Mouse (Mus musculus): ENCODE results near the gene Anapc2. TPM values are rescaled to one million over a fixed set of nuclear protein-coding genes. Genes with fewer than 3 reads are reported as not detected.

Anapc2 gene
- polyA plus RNA-seq (2014; fragmentation: Nextera tagmentation; extraction: Ambion mirVana): 74.7 and 77.6 TPM in 2 replicates

DNA sequence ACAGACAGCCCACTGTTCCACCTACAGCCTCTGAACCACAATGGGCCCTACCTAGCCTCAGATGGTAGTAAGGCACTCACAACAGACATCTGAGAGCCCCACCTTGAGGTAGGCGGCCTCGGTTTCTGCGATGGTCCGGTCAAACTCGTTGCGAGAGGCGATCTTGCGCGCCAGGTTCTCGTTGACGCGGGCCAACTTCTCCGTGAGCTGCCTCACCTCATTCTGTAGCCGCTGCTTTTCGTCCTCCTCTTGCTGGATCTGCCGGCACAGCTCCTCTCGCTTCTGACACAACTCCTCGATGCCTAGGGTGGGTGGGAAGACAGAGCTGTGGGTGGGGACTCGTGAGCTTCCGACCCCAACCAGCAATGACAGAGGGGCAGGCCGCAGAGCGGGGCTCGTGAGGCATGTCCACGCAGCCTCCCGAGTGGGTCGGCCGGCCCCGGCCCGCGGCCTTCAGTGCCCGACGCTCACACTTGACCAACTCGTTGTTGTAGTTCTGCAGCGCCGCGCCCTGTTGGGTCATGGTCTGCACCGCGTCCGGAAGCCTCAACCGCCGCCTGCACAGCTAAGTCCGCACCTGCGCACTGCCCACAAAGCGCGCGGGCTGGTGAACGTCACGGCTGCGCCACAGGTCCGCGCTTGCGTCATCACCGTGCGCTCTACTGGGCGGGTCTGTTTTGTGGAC, at the start of gene Anapc2, which contains the start of gene Ssna1:
Anapc2 (plus strand) TSS at position 652 of the 685 bp plus-strand sequence.
Ssna1 (minus strand) TSS at position 612 of the 685 bp plus-strand sequence.
- Histone ChIP-seq H3K27me3 (replicated peaks; ENCODE audit: control insufficient read depth, insufficient read depth, low read length) (no peaks in the 10 kb centered on the region), H3K27ac (ENCODE audit: low read depth, low read length) (peak within 1 kb of the TSS; percentile 81), H3K36me3 (ENCODE audit: control insufficient read depth, insufficient read depth, low read length) (peaks cover 34% of the 10 kb centered on the region), H3K4me1 (replicated peaks; ENCODE audit: control insufficient read depth, insufficient read depth, low read length) (peaks cover 26% of the 10 kb centered on the region), H3K9ac (ENCODE audit: low read depth, low read length) (peak within 1 kb of the TSS; percentile 95), H3K9me3 (ENCODE audit: control insufficient read depth, low read length) (no peaks in the 10 kb centered on the region), H3K4me2 (peak within 1 kb of the TSS; percentile 92), H3K4me3 (ENCODE audit: low read depth, low read length) (peak within 1 kb of the TSS; percentile 96)
- ATAC-seq (replicated peaks; ENCODE audit: low FRiP score) (peak; percentile 93), DNase-seq (ENCODE audit: low spot score) (peak; percentile 97)
- whole genome bisulfite sequencing: under 1% methylated on average over 54 of the region's 55 CpGs

DNA sequence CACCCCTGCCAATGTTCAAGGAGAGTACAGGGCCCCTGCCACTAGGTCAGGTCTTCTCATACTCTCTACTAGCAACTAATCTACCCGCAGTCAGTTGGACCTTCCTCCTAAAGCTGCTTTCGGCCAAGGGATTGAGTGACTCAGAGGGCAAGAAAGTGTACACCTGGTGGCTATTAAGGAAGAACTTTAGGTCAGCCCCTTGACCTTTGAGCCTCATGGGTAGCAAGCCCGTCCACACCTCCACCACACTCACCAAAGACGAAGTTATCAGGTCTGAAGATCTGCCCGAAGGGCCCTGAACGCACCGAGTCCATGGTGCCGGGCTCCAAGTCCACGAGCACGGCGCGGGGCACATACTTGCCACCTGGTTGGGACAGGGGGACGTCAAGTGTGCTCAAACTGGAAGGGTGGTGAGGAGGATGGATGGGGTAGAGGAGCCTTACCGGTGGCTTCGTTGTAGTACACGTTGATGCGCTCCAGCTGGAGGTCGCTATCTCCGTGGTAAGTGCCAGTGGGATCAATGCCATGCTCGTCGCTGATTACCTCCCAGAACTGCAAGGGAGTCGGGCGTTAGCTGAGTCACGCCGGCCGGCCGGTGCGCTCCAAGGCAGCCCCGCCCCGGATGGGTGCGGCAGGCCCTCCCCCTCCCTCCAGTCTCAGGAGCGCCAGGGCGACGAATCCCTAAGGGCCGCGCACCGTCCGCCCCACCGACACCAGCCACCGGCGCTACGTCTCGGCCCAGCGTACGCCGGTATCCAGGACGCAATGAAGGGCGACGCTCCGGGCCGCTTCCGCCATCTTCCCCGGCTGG, 48.4 kb upstream of the Anapc2 start:
- under 1% methylated on average over 53 of the region's 53 CpGs for WGBS
- ATAC-seq (replicated peaks; ENCODE audit: low FRiP score): peak; percentile 79
- peak overlapping the region; percentile 95 for H3K4me2 ChIP-seq
- H3K9me3 ChIP-seq (ENCODE audit: control insufficient read depth, low read length): no peaks in the 10 kb centered on the region
- peak overlapping the region; percentile 82 for H3K4me3 ChIP-seq (ENCODE audit: low read depth, low read length)
- peak overlapping the region; percentile 88 for H3K9ac ChIP-seq (ENCODE audit: low read depth, low read length)
- no peaks in the 10 kb centered on the region for H3K27me3 ChIP-seq (replicated peaks; ENCODE audit: control insufficient read depth, insufficient read depth, low read length)
- peaks cover 9% of the 10 kb centered on the region for H3K36me3 ChIP-seq (ENCODE audit: control insufficient read depth, insufficient read depth, low read length)
- H3K27ac ChIP-seq (ENCODE audit: low read depth, low read length): peak overlapping the region; percentile 98
- H3K4me1 ChIP-seq (replicated peaks; ENCODE audit: control insufficient read depth, insufficient read depth, low read length): peaks cover 6% of the 10 kb centered on the region
- DNase-seq (ENCODE audit: low spot score): peak; percentile 85

DNA sequence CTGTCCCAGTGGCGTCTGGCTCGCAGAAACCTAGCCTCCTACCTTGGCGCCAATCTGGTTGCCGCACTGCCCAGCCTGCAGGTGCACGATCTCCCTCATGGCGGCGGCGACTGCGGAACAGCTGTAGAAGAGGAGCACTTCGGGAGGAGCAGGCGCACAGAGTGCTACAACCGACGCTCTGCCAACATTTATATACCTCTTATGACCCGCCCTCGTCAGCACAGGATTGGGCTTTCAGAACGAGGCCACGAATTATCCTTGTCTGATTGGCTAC, 47.8 kb upstream of the Anapc2 start, which contains the start of gene Tubb4b:
Tubb4b (minus strand) TSS at position 211 of the 274 bp plus-strand sequence.
- Histone ChIP-seq H3K4me3 (ENCODE audit: low read depth, low read length) (peak within 1 kb of the TSS; percentile 82), H3K9me3 (ENCODE audit: control insufficient read depth, low read length) (no peaks in the 10 kb centered on the region), H3K27ac (ENCODE audit: low read depth, low read length) (peak within 1 kb of the TSS; percentile 98), H3K4me1 (replicated peaks; ENCODE audit: control insufficient read depth, insufficient read depth, low read length) (peaks cover 6% of the 10 kb centered on the region), H3K9ac (ENCODE audit: low read depth, low read length) (peak within 1 kb of the TSS; percentile 88), H3K36me3 (ENCODE audit: control insufficient read depth, insufficient read depth, low read length) (peaks cover 9% of the 10 kb centered on the region), H3K27me3 (replicated peaks; ENCODE audit: control insufficient read depth, insufficient read depth, low read length) (no peaks in the 10 kb centered on the region), H3K4me2 (peak within 1 kb of the TSS; percentile 95)
- no peak for DNase-seq (ENCODE audit: low spot score)
- no peak for ATAC-seq (replicated peaks; ENCODE audit: low FRiP score)
- 0% methylated on average over 17 of the region's 17 CpGs for WGBS

DNA sequence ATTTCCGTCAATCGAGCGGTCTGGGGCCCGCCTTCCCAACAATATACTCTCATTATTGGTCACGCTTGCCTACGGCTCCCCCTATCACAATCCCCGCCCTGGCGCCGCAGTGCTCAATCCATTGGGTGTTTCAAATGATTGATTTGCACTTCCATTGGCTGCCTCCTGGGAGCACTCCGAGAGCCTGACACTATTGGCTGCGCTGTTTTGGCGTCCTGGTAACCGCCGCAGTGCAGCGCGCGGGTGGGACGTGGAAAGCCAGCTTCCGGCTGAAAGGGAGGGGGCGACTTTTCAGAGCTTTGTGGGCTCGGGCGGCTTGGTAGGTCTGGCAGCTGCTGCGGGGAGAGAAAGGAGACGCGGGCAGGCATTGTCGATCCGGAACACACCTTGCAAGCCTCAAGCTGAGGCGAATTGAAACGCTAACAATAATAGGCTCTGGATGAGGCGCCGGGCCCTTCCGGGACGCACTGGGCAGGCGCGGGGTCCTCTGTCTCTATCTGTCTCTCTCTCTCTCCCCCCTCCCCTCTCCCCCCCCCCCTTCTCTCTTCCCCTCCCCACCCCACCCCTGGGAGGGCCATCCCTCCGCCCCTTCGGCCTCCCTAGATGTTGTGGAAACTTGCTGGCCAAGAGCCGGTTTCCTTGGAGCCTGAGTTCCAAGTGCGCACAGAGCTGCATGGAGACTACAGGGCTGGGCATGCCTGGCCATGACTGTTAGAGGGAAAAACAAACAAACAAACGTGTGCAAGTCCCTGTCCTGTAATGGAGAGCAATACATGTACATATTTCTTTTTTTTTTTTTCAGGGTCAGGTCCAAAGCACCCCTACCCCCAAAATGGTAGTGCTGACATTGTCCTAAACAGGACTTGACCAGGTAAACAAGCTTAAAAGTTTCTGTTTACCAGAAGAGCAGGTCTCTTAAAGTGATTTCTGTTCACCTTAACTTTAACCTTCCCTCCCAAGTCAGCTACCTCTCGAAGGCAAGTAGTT, 47.2 kb upstream of the Anapc2 start:
- peak overlapping the region; percentile 74 for H3K9ac ChIP-seq (ENCODE audit: low read depth, low read length)
- peak overlapping the region; percentile 82 for H3K4me3 ChIP-seq (ENCODE audit: low read depth, low read length)
- no peaks in the 10 kb centered on the region for H3K9me3 ChIP-seq (ENCODE audit: control insufficient read depth, low read length)
- DNase-seq (ENCODE audit: low spot score): peak; percentile 96
- peak; percentile 91 for ATAC-seq (replicated peaks; ENCODE audit: low FRiP score)
- peaks cover 6% of the 10 kb centered on the region for H3K4me1 ChIP-seq (replicated peaks; ENCODE audit: control insufficient read depth, insufficient read depth, low read length)
- no peaks in the 10 kb centered on the region for H3K27me3 ChIP-seq (replicated peaks; ENCODE audit: control insufficient read depth, insufficient read depth, low read length)
- peak overlapping the region; percentile 68 for H3K4me2 ChIP-seq
- peak overlapping the region; percentile 95 for H3K27ac ChIP-seq (ENCODE audit: low read depth, low read length)
- WGBS: 2% methylated on average over 40 of the region's 41 CpGs
- H3K36me3 ChIP-seq (ENCODE audit: control insufficient read depth, insufficient read depth, low read length): peaks cover 9% of the 10 kb centered on the region

GRCm38 (mm10) chr2:25225811-25226379, 46.4 kb upstream of the Anapc2 start:
- Histone ChIP-seq H3K4me3 (ENCODE audit: low read depth, low read length) (peak overlapping the region; percentile 82), H3K27ac (ENCODE audit: low read depth, low read length) (peak overlapping the region; percentile 95), H3K27me3 (replicated peaks; ENCODE audit: control insufficient read depth, insufficient read depth, low read length) (no peaks in the 10 kb centered on the region), H3K36me3 (ENCODE audit: control insufficient read depth, insufficient read depth, low read length) (peaks cover 9% of the 10 kb centered on the region), H3K9ac (ENCODE audit: low read depth, low read length) (peak overlapping the region; percentile 74), H3K9me3 (ENCODE audit: control insufficient read depth, low read length) (no peaks in the 10 kb centered on the region), H3K4me1 (replicated peaks; ENCODE audit: control insufficient read depth, insufficient read depth, low read length) (peaks cover 6% of the 10 kb centered on the region), H3K4me2 (peak overlapping the region; percentile 68)
- ATAC-seq (replicated peaks; ENCODE audit: low FRiP score): no peak
- 77% methylated on average over 8 of the region's 8 CpGs for WGBS
- no peak for DNase-seq (ENCODE audit: low spot score)

GRCm38 (mm10) chr2:25226864-25227263, 45.4 kb upstream of the Anapc2 start:
- WGBS: 89% methylated on average over 5 of the region's 5 CpGs
- peaks cover 6% of the 10 kb centered on the region for H3K4me1 ChIP-seq (replicated peaks; ENCODE audit: control insufficient read depth, insufficient read depth, low read length)
- DNase-seq (ENCODE audit: low spot score) (no peak), ATAC-seq (replicated peaks; ENCODE audit: low FRiP score) (no peak)
- H3K27ac ChIP-seq (ENCODE audit: low read depth, low read length): no peak overlapping the region
- H3K9ac ChIP-seq (ENCODE audit: low read depth, low read length): no peak overlapping the region
- no peaks in the 10 kb centered on the region for H3K27me3 ChIP-seq (replicated peaks; ENCODE audit: control insufficient read depth, insufficient read depth, low read length)
- no peak overlapping the region for H3K4me3 ChIP-seq (ENCODE audit: low read depth, low read length)
- H3K36me3 ChIP-seq (ENCODE audit: control insufficient read depth, insufficient read depth, low read length): peaks cover 5% of the 10 kb centered on the region; the same call in 1 of the 2 replicates
- no peaks in the 10 kb centered on the region for H3K9me3 ChIP-seq (ENCODE audit: control insufficient read depth, low read length)
- H3K4me2 ChIP-seq: no peak overlapping the region

DNA sequence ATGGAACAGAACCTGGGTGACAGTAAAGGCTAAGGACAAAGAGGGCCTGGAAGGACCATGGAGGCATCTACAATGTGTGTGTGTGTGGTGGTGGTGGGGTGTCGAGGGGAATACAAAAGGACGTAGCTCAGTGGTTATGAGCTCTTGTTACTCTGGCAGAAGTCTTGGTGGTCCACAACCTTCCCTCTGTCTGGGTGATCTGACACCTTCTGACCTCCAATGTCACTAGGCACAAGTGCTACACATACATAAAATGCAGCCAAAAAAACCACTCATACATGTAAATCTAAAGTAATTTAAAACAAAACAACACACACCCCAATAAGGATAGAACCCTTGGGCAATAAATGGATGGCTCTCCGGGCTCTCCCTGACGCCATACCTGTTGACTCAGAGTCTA, 44.9 kb upstream of the Anapc2 start:
- 93% methylated on average over 4 of the region's 4 CpGs for WGBS
- no peak overlapping the region for H3K9ac ChIP-seq (ENCODE audit: low read depth, low read length)
- peaks cover 5% of the 10 kb centered on the region; the same call in 1 of the 2 replicates for H3K36me3 ChIP-seq (ENCODE audit: control insufficient read depth, insufficient read depth, low read length)
- no peaks in the 10 kb centered on the region; the same call in 1 of the 2 replicates for H3K27me3 ChIP-seq (replicated peaks; ENCODE audit: control insufficient read depth, insufficient read depth, low read length)
- ATAC-seq (replicated peaks; ENCODE audit: low FRiP score) (no peak), DNase-seq (ENCODE audit: low spot score) (no peak)
- H3K27ac ChIP-seq (ENCODE audit: low read depth, low read length): no peak overlapping the region
- H3K4me3 ChIP-seq (ENCODE audit: low read depth, low read length): no peak overlapping the region
- no peaks in the 10 kb centered on the region for H3K9me3 ChIP-seq (ENCODE audit: control insufficient read depth, low read length)
- no peak overlapping the region for H3K4me2 ChIP-seq
- peaks cover 6% of the 10 kb centered on the region for H3K4me1 ChIP-seq (replicated peaks; ENCODE audit: control insufficient read depth, insufficient read depth, low read length)
